Mouse (Mus musculus) layer of hippocampus, adult 9-10 months (tissue): ENCODE data around the gene Nrip3.

Source experiments
- DNase-seq: peaks from one replicate; pipeline ENCODE4 v3.0.0; 2022; ENCODE audit warnings: low spot score

Nrip3 gene

DNA sequence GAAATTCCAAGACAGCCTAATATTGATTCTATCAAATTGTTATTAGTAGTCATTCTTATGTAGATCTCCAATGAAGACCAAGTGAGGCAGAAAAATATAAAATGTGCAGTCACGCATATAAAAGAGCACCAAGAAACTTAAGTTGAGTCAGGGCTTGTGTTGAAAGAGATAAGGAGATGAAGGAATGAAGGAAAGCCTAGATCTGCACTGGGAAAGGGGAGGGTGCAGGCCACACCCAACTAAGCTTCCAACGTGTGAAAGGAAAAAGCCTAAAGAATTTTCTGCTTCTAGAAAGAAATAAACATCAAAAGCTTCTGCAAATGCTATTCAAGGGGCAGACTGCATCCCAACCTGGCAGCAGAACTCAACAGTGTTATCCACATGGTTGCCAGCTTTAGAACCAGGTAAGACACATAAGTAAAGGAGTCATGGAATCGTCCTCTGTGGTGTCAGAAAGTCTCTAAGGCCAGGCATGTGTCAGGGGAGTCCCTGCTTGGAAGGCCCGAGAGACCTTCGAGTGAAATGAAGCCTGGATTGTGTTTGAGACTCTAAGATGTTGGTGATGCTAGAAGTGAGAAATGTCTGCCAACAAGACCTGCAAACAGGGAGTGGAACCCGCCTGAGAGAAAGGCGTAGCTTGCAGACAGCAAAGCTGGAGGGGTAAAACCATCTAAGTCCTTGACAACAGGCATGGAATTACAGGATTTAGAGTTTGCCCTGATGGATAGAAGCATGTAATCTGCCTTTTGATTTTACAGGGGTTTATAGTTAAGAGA, 14.1 kb downstream of the Nrip3 start:
- no peak for DNase-seq

DNA sequence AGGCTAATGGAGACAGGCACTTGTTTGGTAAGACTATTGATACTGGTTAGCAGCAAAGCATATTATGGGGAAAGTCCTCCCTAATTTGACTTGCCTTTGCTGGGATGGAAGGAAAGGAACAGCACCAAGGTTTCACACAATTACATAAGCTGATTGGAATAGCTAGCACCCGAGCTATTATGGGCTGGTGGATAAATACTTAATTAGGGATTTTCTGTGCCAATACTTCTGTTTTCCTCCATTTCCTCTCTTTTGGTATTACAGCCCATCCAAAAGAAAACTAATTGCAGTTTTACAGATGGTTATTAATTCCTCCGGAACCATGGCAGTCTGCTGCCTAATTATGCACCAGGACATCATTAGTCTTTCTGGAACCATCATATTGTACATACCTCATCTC, 17.8 kb downstream of the Nrip3 start:
- DNase-seq, result no peak

DNA sequence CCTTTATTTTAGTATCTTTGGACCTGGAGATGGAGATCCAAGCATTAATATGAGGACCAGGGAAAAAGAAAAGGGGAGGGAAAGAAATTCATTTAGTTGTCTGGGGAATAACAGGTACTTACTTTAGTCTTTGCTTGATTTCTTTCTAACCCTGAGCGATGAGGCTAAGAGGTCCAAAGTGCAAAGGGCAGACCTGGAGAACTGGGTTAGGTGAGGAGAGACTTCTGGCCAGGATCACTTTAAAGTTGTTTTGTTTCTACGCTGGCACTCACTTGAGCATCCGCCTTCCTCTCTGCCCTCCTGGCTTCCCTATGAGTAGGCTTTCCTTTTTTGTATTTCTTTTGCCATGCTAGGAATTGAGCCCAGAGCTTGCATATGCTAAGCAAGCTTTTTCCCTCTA, 25.5 kb downstream of the Nrip3 start:
- DNase-seq, result no peak

DNA sequence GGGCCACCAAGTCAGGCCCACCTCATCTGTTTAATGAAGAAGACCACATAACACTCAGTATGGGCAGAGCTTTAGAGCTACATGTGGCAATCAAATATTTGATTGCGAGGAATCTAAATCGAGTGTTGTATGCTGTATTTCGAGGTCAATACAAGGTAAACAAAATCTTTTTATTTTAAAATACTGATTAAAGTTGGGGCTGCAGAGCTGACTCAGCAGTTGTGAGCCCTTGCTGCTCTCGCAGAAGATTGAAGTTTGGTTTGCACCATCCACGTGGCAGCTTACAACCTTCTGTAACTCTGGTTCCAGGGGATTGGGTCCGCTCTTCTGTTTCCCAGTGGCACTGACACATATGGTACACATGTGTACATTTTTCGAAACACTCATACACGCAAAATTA, 27.8 kb downstream of the Nrip3 start:
- no peak for DNase-seq

DNA sequence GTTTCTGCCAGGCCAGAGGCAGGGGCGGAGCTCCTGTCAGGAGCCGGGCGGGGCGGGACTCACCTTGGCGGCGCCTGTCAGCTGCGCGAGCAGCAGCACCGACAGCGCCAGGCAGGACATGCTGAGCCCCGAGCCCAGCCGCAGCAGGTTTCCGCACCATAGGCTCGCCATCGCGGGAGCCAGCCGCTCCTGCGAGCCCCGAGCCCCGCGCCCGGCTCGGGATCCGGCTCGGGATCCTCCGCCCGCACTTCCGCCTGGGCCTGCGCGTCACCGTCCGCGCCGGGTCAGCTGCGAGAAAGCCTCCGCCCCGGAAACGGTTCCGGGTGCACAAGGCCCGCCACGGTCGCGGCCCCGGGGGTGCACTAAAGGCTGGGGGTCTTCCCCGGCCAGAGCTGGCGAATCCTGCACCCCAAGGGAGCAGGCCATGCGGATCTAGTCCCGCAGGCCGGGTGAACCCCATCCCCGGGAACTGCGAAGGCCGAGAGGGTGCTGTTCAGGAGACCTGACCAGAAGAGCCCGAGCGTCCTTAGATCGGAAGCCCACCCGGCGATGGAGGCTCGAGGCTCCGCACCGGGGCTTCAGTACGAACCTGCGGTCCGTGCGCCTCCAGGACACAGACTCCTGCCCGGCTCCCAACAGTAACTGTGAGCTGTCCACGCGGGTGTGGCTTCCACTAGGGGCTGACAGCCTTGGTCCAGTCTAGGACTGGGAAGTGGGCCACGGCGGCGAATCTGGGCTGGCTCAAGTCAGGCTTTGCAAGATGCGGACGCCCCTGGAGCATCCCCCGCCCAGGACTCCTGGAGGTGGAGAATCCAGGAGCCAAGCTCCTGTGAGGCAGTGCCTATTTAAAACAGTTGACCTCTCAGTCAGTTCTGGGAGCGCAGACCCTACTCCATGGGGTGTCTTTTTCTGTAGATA, 29.6 kb downstream of the Nrip3 start, which contains the start of gene Tmem9b:
Gene Tmem9b, minus strand, starts transcription at position 868 of the 918 bp plus-strand sequence.
- DNase-seq, result no peak

DNA sequence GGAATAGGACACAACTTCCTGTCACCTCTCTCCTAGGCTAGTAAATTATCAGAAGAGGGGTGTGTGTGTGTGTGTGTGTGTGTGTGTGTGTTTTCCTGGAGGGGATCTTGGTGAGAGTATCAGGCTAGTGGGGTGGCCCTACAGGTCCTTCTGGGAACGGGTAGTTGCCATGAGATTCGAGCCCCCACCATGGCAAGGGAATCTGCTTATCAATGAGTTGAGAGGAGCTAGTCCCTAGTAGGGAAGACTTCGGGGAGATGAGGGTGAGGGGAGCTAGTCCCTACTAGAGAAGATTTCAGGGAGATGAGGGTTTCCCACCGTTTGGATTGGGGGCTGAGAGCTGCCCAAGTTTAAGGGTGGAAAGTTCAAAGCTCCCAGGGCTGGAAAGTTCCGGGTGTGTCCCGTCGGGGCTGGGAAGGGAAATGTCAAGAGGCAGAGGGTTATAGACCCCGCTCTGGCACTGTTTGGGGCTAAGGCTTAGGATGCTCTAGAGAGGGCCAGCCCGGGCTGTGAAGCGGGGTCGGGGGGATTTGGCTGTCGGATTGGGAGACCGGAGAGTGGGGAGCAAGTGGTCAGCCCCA, 30.3 kb downstream of the Nrip3 start:
- no peak for DNase-seq

DNA sequence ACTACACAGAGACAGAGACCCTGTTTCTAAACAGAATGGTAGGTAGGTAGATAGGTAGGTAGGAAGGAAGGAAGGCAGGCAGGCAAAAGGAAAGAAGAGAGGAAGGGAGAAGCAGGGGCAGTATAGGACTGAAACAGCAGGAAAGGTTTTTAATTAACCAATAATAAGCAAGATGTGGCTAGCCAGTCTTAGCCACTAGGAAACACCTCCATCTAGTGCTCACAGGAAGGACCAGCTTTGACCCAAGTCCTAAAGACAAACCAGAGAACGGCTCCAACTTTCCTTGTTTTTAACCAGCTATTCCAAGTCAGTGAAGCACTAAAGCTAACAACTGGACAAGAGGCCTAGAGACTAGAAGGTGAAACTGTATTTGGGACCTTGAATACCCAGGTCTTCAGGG, 34.1 kb downstream of the Nrip3 start:
- no peak for DNase-seq

DNA sequence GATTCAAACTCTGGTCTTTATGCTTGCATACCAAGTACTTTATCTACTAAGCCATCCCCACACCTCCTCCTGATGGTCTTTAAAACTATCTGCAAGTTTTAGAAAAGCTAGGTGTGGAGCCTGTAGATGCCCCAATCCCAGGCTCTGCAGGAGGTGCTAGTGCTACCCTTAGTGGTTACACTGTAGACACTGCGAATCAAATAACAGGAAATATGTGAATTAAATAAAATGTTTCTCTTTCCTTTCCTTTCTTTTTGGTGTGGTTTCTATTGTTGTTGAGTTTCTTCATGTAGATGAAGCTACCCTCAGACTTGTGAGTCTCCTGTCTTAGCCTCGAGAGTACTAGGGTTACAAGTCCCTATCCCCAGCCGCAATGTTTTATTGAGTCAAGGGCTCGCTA, 40.1 kb downstream of the Nrip3 start:
- no peak for DNase-seq

DNA sequence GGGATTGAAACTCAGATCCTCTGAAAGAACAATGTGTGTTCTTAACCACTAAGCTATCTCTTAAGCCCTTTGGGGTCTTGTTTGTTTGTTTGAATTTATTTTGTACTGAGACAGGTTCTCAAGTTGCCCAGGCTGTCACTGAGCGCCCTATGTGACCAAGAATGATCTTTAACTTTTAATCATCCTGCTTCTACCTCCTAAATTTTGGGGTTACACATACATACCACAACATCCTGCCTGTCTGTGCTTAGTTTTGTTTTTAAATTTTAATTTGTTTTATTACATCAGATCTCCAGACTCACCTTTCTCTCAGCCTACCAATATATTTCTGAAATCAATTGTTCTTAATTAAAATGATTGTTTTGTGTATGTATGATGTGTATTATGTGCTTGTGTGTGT, 40.8 kb downstream of the Nrip3 start:
- no peak for DNase-seq

DNA sequence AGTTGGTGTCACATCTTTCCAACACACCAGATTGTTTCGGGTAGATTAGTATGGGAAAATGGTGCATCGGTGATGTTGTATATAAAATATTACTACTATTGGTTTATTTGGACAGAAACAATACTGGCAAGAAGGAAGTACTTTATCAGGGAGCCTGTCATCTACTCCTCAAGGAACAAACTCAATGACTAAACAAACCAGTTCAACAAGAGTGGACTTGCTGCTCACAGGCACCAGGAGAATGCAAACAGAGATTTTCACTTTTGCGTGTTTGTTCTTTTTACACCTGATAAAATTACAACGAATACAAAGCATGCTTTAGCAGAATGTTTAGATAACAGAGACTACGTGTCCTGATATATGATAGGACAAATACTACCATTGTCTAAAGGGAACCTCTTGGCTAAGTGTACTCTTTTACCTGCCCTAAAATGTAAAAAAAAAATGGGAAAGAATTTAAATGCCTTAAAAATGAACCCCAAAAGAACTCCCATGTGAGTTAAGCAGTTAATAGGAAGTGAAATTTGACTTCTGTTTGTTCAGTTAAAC, 41.9 kb downstream of the Nrip3 start:
- DNase-seq, result no peak

DNA sequence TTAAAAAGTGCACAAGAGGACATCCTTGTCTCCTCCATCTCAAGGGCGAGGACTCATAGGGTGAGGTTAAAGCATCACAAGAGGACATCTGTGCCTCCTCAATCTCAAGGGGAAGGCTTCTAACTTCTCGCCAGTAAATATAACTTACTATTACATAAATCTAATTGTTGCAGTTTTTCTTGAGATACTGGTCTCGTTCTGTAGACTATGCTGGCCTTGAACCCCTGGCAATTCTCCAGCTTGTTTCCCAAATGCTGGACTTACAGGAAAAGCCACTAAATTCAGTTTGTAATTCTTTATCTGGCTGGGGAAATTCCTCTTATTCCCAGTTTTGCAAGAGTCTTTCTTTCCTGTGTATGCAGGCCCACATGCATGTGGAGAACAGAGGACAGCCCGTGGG, 47.0 kb downstream of the Nrip3 start:
- DNase-seq, result no peak

DNA sequence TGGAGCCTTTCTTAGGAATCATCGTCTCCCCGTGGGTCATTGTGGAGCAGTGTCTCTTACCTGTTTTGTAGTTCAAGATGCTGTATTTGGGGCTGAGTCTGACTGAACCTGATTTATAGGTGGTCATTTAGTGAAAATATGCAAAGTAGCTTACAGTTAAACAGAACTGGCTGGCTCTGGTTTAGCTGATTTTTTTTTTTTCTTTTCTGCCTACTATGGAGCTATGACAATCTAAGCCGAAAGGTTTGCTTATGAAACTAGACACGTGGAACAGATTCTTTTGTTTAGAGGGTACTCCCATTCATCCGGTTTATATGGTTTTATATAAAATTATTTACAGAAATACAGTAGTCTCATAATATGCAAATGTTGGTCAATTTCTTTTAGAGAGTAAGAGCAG, 50.2 kb downstream of the Nrip3 start, which contains the start of gene Ascl3:
Gene Ascl3, minus strand, starts transcription at position 101 of the 400 bp plus-strand sequence.
- no peak for DNase-seq

DNA sequence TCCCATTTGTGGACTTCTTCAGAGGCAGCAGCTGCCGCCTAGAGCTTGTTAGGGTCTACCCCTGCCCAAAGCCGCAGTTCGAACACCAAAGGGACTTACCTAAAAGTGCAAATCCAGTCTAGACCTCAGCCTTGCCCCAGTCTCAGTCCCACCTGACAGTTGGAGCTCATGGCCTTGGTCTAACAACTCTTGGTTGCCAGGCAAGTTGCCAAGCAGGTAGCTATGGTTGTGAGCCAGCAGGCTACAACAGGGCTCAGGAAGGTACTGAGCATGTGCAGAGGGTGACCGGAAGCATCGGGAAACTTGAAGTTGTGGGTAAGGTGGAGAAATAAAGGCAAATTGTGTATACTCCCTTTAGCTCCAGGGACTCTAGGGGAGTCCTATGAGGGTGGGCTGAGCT, 58.1 kb downstream of the Nrip3 start, which contains the start of gene BC051019:
Gene BC051019, minus strand, starts transcription at position 154 of the 400 bp plus-strand sequence.
- no peak for DNase-seq

DNA sequence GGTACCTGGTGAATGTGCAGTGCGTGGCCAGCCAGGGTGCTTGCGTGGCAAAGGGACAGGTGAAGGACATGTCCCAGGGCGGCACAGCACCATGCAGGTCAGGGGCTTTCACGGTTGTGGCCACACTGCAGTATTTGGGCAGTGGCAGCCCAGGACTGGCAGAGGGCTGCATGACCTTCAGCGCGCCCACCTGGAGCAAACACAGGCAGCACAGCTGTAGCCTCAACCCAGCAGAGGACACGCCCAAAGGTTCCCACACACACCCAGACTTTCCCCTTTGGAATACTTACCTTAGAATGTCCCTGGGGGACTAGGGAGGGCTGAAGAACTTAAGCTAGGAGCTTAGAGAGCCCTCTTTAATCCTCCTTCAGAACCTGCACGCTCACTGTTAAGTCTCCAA, 58.7 kb downstream of the Nrip3 start:
- DNase-seq, result no peak

DNA sequence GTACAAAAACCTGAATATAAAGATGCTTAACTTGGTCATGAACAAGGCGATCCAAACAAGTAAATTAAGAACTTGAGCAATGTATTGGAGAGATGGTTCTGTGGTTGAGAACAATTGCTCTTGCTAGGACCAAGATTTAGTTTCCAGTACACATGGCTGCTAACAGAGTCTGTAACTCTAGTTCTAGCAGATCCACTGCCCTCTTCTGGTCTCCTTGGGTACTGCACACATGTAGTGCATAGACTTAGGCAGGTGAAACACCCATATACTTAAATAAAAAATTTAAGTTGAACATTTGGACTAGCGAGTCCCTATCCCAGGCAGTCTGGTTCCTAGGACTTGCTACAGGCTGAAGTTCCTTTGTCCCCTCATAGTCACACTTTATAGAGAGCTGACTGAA, 59.2 kb downstream of the Nrip3 start:
- no peak for DNase-seq

DNA sequence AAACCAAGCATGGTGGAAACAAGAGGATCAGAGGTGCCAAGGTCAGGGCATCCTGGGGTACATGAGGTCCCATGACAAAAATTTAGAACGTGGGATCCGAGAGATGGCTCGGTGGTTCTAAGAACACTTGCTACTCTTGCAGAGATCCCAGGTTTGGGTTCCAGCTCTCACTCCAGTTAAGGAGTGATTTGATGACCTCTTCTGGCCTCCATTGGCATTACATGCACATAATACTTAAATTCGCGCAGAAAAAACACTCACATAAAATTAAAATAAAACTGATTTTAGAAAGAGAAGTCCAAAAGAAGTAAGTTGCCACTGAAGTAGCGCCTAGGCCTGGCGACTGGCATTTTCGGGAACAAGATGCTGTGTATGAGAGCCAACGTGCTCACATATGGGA, 62.5 kb downstream of the Nrip3 start:
- no peak for DNase-seq

DNA sequence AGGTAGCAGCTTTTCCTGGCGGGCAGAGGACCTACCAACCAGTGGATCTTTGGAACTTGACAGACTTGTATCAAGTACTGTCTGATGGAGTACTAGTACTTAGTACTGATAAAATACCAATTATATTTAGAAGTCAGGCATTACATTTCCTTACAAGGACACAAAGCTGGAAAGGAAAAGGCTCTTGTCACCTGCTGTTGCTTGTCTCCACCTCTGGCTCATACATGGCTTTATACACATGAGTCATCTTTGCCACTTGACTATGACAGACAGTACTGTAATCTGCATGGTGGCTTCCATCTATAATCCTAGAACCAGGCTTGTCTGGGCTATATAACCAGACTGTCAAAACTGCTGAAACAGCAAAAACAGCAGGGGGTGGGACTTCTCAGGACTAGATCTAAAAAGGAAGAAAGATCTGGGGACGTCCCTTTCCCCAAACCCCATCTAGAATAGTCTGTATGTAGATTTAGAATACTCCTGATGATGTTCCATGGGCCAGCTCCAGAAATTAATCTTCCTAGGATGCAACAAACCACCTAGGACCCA, 68.3 kb downstream of the Nrip3 start:
- DNase-seq, result no peak

DNA sequence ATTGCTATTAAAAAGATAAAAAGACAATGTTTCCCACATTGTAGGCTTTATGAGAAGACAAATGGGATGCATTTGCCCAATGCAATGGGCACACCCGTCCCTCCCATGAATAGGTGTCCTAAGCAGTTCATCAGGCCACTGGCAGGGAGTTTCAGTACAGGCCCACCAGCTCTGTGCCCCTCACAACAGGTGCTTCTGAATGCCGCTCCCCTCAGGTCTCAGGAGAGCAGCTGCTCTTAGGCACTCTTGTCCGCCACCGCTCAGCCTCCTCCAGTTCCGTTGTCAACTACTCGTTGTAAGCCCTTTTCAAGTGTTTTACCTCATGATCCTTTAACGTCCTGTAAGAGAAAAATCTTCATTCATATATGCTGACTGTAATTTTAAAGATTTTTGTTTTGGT, 69.6 kb downstream of the Nrip3 start:
- no peak for DNase-seq

DNA sequence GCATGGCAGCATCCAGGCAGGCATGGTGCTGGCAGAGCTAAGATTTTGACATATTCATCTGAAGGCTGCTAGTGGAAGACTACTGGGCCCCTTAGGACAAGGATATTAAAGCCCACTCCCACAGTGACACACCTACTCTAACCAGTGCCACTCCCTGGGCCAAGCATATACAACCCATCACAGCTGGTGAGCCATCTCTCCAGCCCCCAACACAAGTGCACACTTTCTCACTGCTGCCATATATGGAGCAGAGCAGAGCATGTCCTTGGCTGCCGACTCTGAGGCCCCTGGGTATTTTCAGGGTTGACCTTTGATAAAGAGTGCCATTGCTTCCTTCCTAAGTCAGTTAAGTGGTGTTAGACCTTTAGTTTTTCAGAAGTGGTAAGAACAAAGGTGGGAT, 71.8 kb downstream of the Nrip3 start:
- DNase-seq, result no peak

DNA sequence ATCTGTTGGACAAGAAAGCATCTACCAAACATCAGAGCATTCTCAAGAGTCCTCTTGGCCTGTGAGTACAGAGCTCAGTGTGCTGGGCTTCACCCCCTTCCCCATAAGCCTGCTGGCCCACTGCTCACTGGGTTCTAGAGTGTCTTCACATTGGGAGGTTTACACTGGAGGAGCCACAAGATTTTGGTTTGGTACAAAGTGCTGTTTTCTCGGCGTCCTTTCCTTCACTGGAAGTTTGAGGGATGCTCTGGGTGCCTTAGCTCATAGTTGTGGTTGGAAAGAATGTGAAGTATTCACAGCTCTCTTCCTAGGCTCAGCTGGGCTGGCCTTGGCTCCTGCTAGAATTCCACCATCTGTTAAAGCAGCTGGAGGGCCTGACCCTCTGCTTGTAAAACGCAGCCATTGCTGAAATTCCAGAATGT, 72.9 kb downstream of the Nrip3 start:
- DNase-seq, result no peak
